Comparison of ENCODE assay signal across 17 mouse cellular contexts in genomic region chr13:111043637-111044036, GRCm38 (mm10).
DNase-seq lines count a peak whose midpoint lies in the region; ATAC-seq and TF ChIP-seq lines count a peak whose summit lies in the region.
"Had no signal": no experiment of that assay in that cellular context is flagged by ENCODE, and none has a peak within 500 bp of the region (broad histone marks: within the 10 kb centered on the region; RNA-seq: fewer than 3 reads in every experiment).

No protein-coding gene starts in this region.

- peak; percentile 15 for DNase-seq in kidney, postnatal 0 days (ENCODE audit: low spot score)
- no peak for DNase-seq in kidney, postnatal 25 days
- DNase-seq in CD4-positive helper T cell, adult 2 months (ENCODE audit: low read depth, low spot score): peak; percentile 13
- peak; percentile 62 for DNase-seq in embryo, embryonic 10.5 days (ENCODE audit: low spot score)
- DNase-seq in gastrocnemius, adult 8-10 months (ENCODE audit: low spot score in 2 of 2): no peak
- DNase-seq in stomach, postnatal 0 days (ENCODE audit: low spot score): no peak
- DNase-seq: cerebellum, adult 9-11 months; gastrocnemius, adult 2 months; lung, adult 2 months had no signal

- H3K4me3 ChIP-seq in kidney, postnatal 0 days (replicated peaks; ENCODE audit: low read depth, low read length): no peak overlapping the region
- no peak overlapping the region for H3K4me3 ChIP-seq in stomach, postnatal 0 days (ENCODE audit: low read depth, low read length)
- H3K4me3 ChIP-seq: embryonic facial prominence, embryonic 13.5 days; gastrocnemius, adult 2 months; heart, embryonic 15.5 days; hindbrain, embryonic 13.5 days had no signal

- whole genome bisulfite sequencing in kidney, postnatal 0 days: 23% methylated on average over 2 of the region's 2 CpGs
- 35% methylated on average over 2 of the region's 2 CpGs for WGBS in stomach, postnatal 0 days

- ATAC-seq in kidney, postnatal 0 days (replicated peaks; ENCODE audit: low FRiP score, low read depth): no peak; the same call in 1 of the 2 replicates
- peak; percentile 38 for ATAC-seq in megakaryocyte-erythroid progenitor cell, adult 5-6 weeks (replicated peaks; ENCODE audit: low FRiP score, low TSS enrichment, poor library complexity, severe bottlenecking)
- no peak for ATAC-seq in stomach, postnatal 0 days (ENCODE audit: low FRiP score, low TSS enrichment)
- ATAC-seq: intestine, embryonic 16.5 days had no signal

- H3K27ac ChIP-seq in kidney, postnatal 0 days: no peak overlapping the region
- no peak overlapping the region for H3K27ac ChIP-seq in stomach, postnatal 0 days (replicated peaks)
- H3K27ac ChIP-seq: embryonic facial prominence, embryonic 13.5 days; gastrocnemius, adult 2 months; hindbrain, embryonic 13.5 days; macrophage had no signal

- H3K4me1 ChIP-seq in kidney, postnatal 0 days (replicated peaks; ENCODE audit: insufficient read depth, low read length): 0 out of 2 replicates have a peak, but pooled peaks cover 5% of the 10 kb centered on the region
- H3K4me1 ChIP-seq in stomach, postnatal 0 days (replicated peaks; ENCODE audit: control insufficient read depth, insufficient read depth): no peaks in the 10 kb centered on the region
- H3K4me1 ChIP-seq: hindbrain, embryonic 13.5 days had no signal

- H3K9me3 ChIP-seq in kidney, postnatal 0 days (replicated peaks; ENCODE audit: low read length): no peaks in the 10 kb centered on the region
- H3K9me3 ChIP-seq in stomach, postnatal 0 days (ENCODE audit: control insufficient read depth, low read length): no peaks in the 10 kb centered on the region
- H3K9me3 ChIP-seq: embryonic facial prominence, embryonic 13.5 days; heart, embryonic 15.5 days; hindbrain, embryonic 13.5 days had no signal

- no peaks in the 10 kb centered on the region for H3K27me3 ChIP-seq in kidney, postnatal 0 days (ENCODE audit: insufficient read depth, low read length)
- no peaks in the 10 kb centered on the region for H3K27me3 ChIP-seq in stomach, postnatal 0 days (ENCODE audit: control insufficient read depth, insufficient read depth, low read length)
- H3K27me3 ChIP-seq: embryonic facial prominence, embryonic 13.5 days; heart, embryonic 15.5 days; hindbrain, embryonic 13.5 days had no signal

- no peak for TF ChIP-seq CTCF in kidney, postnatal 0 days (IDR thresholded peaks at IDR 0.05; ENCODE audit: low read depth)
- no peak for TF ChIP-seq CTCF in stomach, postnatal 0 days (IDR thresholded peaks at IDR 0.05; ENCODE audit: low read depth)

- no peak overlapping the region for H3K4me2 ChIP-seq in kidney, postnatal 0 days (ENCODE audit: low read length)
- no peak overlapping the region for H3K4me2 ChIP-seq in stomach, postnatal 0 days (replicated peaks; ENCODE audit: low read depth)
- H3K4me2 ChIP-seq: embryonic facial prominence, embryonic 13.5 days; hindbrain, embryonic 13.5 days; liver, embryonic 11.5 days had no signal

- H3K9ac ChIP-seq in kidney, postnatal 0 days (ENCODE audit: low read depth, low read length): no peak overlapping the region
- no peak overlapping the region for H3K9ac ChIP-seq in stomach, postnatal 0 days (ENCODE audit: low read length)
- H3K9ac ChIP-seq: embryonic facial prominence, embryonic 13.5 days; heart, embryonic 15.5 days; hindbrain, embryonic 13.5 days had no signal

- TF ChIP-seq EP300 in stomach, postnatal 0 days (optimal IDR thresholded peaks at IDR 0.05): no peak

- H3K36me3 ChIP-seq in kidney, postnatal 0 days (ENCODE audit: insufficient read depth, low read length): no peaks in the 10 kb centered on the region
- H3K36me3 ChIP-seq in stomach, postnatal 0 days (ENCODE audit: control insufficient read depth, insufficient read depth, low read length): no peaks in the 10 kb centered on the region
- H3K36me3 ChIP-seq: embryonic facial prominence, embryonic 13.5 days; G1E; heart, embryonic 15.5 days; hindbrain, embryonic 13.5 days had no signal

Comparison
In these comparisons a context has a peak if more than half of its experiments do, and no peak if none do; other contexts are left out.
1. DNase-seq: peak in kidney, postnatal 0 days (single experiment), CD4-positive helper T cell, adult 2 months (single experiment) and embryo, embryonic 10.5 days (single experiment); none in kidney, postnatal 25 days (0 of 2), gastrocnemius, adult 8-10 months (0 of 2) and stomach, postnatal 0 days (single experiment).